Mouse (Mus musculus) skeletal muscle tissue, adult 2 months (tissue): ENCODE measurements around the gene Epb42.
A peak's percentile ranks its signal among the peaks of the same experiment; 100 is the strongest.
"Not testable (repeated sequence)": the region's sequence is repeated elsewhere in the genome, so short reads cannot be mapped to it uniquely, and the experiment has no call there.

ENCODE experiments used
- DNase-seq: peaks from one replicate; pipeline ENCODE4 v3.0.0-alpha.2; 2012; ENCODE audit warnings: low read depth, low spot score

Epb42 gene

DNA sequence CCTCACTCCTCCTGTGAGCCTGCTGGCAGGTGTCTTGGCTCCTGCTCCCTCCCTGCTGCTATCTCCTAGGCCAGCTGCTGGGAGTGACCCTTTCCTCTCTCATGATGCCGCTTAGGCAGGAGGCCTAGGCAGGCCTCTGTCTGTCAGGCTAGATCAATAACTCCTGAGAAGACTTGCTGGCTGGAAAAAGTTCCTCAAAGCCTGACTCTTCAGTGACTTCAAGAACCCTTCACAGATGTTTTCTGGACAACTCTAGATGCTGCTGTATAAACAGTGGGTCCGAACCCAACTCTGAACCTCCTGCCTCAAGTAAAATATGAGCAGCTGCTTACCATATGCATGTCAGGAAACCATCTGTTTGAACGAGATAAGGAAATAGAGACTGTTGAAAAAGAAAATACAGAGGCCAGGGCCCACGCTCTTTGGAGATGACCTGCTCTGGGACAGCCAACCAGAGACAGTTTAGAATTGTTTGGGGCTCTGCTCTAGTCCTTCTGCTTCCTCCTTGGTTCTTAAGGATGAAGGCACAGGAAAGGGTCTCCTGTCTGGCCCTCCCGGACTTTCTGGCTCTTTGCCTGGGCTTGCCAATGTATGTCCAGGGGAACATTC is at the start of gene Epb42:
Epb42 (minus strand) TSS at position 340 of the 609 bp plus-strand sequence.
- DNase-seq = no peak

DNA sequence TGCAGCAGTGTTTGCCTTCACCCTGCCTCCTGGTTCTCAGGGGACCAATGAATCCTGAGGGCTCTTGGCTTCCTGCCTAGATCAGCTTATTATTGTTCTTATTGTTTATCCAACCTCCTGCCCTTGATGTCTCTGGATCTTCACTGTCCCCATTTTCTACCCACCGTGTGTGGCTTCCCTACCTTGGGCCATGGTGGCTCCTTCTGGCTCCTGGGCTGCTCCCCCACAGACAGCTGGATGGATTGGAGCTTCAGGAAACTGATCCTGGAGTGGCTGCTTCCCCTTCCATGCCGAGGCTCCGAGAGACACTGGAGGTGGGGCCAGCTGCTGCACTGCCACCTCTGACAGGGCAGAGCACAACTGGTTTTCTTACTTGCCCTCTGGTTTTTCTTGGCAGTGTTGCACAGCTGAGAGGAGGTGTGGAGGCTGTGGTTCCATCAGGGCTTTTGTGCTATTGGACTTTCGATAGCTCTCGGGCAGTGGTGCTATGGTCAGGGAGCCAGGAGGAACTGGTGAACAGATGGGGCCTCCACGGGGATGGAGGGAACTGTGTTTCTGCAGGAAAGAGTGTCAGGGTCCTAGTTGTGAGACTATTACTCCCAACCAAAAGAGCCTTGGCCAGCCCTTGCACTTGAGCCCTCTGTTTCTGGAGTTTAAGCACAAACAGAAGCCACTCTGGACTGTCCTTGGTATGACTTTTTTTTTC is 48.8 kb upstream of the Epb42 start, which contains the start of gene Tgm5:
Tgm5 (minus strand) TSS at position 362 of the 706 bp plus-strand sequence.
- no peak for DNase-seq

DNA sequence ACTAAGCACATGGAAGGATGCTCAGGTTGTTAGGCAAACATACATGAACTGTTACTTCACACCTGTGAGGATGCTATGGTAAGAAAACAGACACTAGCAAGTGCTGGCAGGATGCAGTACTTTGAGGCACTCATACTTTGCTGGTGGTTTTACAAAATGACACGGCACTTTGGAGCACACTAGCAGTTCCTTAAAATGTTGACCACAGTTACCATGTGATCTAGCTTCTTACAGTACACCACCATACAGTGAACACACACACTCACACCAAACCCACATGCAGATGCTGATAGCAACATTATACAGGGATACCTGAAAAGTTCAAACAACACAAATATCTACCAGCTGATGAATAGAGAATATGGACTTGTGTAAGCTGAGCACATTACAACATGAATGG is 45.8 kb upstream of the Epb42 start:
- no peak for DNase-seq

DNA sequence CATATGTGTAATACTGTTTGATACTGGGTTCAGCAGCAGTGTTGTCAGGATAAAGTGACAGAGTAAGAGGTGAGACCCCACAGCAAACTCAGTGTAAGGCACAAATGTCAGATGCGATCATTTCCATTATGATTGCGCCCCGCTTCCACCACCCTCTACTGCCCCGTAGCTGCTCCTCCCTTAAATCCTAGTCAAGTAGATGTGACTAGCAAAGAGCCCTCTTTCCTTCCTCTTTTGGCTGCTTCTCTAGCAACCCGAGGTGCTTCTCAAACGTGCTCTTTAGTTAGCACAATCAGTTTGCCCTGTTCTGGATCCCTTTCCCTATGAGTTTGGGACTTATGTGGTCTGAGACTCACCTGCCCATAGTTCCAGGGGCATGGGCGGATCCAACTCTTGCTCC is 37.9 kb upstream of the Epb42 start:
- DNase-seq = no peak

DNA sequence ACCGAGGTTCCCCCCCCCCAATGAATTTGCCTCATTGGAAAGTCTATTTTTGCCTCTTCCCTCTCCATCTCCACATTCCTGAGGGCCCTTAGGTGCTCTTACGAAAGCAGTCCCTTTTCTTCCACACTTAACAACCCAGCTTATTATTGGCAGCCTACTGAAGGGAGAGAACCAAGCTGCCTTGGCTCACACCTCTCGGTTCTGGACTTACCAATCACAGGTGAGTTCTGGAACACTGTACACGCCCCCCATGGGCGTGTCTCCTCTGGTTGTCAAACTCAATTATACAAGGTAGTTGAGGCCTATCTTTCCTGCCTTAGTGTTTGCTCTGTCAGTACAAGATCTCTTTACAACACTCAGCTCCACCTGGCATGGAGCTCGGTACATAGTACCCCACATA is 35.0 kb upstream of the Epb42 start:
- DNase-seq = no peak

DNA sequence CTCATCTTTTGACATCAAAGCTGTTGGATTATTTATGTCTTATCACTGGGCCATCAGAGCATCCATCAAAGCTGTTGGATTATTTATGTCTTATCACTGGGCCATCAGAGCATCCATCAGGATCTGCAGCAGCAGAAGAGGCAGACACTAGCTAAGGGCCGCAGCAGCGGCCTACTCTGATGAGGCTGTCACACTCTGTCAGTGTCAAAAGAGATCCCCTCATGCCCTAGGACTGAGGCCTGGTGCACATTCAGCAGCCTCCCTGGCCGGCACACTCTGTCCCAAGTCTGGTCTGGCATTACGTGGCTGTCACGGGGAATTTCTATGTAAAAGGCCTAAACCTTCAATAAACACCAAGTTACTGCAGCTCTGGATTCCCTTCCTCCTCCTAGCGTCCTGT is 32.6 kb upstream of the Epb42 start:
- no peak for DNase-seq

DNA sequence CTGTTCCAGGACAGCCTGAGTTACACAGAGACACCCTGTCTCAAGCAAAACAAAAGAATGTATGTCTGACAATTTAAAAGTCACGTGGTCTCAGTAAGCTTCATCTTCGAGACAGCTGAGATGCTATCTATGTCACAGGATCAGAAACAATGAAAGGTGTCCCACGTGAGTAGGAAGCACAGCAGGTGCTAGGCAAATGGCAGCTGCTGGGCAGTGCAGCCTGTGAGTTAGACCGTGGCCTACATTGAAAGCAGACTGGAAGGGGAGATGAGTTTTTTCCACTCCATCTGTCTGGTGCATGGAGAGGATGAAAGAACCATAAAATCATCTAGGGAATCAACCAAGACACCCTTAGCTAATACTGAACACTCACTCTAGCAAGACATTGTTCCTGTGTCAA is 30.2 kb upstream of the Epb42 start:
- DNase-seq = no peak

DNA sequence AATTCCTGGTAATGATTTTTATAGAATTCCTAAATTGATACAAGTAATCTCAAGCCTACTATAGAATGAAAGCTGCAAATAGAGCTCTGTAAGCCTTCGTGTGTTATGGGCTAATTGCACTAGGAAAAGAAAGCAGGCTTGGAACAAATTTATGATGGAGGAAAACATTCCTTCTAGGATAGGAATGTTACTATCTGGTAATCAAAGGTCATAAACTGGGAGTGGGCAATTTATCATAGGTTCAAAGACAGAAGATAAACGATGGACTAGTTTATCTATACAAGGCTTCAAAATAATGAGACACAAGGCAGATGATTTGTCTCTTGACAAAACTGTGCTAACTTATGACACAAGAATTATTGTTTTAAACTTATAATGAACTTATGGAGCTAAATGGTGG is 24.4 kb upstream of the Epb42 start:
- DNase-seq = no peak

DNA sequence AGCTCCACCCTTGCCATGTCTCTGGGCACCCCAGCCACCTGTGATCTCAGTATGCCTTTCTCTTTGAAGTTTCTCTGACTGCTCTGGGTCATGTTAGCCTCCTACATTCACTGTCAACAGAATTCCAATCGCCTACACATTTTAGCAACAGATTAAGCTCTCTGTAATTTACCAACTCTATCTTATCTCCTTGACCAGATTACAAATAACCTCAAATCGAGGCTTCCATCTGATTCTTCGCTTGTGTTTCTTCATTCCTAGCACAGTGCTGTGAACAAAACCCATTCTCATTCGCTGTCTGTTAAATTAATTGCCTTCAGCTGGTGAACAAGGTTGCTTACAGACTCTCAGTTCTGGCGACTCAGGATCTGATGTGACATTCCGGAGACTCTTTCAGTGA is 21.1 kb upstream of the Epb42 start:
- DNase-seq = no peak

DNA sequence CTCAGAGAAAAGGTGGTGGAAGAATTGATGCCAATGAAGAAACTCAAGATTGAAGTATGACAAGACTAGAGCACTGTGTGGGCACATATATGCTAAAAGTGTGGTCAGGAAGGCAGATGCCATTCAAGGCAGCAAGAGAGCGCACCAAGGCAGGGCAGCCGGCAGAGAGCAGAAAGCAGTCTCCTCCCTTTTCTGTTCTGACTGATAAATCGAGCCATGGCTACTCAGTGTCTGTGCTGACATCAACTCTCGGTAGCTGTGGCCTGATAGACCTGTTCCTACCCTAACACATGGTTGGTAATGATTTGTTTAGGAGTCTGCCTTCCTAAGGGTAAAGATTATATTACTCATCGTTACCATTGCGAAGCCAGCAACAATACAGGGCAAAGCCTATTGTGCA is 19.0 kb upstream of the Epb42 start:
- no peak for DNase-seq

DNA sequence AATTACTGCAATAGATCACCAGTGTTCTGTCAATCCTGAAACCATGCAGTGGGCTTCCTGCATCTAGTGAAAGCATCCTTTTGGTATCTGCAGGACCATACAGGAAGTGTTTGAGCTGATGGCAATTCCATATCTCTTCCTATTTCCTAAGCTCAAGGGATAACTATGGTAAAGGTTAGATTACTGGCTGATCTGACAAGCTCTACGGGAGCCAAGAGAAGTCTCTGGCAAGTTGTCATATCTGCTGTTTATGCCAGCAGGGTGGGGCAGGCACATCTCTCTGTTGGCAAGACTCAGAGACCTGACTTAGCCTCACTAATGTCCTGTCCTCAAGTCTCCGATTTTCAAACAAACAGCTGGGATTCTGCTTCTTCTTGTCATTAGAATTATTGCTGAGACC is 17.2 kb upstream of the Epb42 start:
- peak; percentile 7 for DNase-seq

DNA sequence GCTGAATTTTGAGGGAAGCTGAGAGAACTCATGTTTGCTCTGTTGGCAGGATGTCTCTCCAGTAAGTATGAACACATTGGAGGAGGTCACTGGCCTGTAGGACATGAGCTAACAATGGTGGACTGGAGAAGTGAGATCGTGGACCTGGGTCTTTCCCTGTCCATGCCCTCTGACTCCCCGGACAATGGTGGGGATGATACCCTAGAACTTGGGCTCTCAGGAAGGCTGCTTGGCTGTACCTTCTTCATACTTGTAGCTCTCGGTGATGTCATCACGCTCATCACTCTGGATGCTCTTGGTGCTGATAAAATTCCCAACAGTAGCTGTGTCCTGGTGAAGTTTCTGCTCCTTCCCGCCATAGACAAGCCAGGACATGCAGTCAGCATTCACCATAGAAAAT is 15.3 kb upstream of the Epb42 start:
- DNase-seq = no peak

DNA sequence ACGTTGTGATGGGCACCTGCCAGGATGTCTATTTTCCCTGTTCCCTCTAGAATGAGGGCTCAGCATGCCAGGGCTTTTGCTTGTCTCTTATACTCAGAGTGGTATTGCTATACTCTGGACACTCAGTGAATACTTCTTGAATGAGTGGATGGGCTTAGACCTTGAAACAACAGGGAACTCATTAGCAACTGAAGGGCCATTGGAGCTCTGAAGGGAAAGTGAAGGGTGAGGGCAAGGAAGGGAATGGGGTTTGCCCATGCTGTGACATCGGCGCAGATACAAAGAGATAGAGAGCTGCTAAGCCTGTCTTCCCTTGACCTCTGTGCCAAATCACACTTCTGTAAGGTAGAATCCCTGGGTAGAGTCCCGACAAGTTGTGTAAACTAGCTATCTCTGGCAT is 8.8 kb upstream of the Epb42 start:
- no peak for DNase-seq

DNA sequence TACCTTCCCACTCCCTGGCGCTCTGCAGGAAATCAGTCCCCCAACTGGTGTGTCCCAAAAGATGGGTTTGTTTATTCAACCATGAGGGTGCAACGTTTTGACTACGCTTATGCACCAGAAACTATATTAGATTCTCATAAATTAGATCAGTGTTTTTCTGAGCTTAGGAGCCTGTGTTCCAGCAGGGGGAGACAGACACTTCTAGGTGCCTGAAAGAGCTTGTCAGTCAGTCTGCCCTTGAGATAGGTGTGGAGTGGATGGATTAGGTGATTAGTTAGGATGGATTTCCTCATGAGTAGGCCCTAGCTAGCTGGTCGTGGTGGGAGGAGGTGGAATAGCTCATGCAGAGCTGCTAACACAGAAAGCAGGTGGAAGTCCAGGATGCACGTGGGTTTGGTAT is 4.2 kb upstream of the Epb42 start:
- no peak for DNase-seq

DNA sequence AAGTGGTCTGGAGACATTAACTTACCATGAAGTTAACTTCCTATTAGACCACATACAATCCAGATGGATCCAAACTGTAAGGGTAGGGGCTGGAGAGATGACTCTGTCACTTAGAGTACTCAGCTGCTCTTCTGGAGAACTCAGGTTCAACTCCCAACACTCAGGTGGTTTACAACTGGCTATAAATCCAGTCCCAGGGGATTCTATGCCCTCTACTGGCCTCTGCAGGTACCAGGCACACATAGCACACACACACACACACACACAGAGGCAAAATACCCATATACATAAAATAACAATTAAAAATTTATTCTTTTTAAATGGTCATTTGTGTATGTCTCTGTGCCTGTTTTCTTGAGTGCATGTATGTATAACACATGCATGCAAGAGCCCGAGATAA is 2.5 kb upstream of the Epb42 start:
- DNase-seq = no peak

DNA sequence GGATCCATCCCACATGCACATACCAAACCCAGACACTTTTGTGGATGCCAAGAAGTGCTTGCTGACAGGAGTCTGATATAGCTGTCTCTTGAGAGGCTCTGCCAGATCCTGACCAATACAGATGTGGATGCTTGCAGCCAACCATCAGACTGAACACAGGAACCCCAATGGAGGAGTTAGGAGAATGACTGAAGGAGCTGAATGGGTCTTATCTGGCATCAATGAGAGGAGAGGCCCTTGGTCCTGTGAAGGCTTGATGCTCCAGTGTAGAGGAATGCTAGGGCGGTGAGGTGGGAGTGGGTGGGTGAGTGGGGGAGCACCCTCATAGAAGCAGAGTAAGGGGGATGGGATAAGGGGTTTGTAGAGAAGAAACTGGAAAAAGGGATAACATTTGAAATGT is 2.0 kb upstream of the Epb42 start:
- DNase-seq = not testable (repeated sequence)

DNA sequence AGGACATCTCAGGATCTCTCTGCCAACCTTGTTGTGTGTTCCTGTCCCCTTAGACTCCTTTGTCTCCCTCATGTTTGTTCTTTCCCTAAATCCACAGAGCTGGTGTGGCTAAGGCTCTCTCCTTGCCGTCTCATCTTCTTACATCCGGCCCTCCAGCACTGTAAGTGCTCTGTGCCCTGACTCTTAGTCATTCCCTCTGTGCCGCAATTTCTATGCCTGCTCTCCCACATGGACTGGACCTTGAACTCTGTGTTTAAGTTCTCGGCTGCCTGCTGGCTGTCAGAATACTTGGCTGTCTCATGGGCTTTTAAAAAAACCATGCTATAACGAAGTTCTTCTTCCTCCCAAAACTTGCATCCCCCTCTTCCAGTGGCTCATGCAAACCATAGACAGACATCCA is 14.0 kb downstream of the Epb42 start:
- DNase-seq = no peak

DNA sequence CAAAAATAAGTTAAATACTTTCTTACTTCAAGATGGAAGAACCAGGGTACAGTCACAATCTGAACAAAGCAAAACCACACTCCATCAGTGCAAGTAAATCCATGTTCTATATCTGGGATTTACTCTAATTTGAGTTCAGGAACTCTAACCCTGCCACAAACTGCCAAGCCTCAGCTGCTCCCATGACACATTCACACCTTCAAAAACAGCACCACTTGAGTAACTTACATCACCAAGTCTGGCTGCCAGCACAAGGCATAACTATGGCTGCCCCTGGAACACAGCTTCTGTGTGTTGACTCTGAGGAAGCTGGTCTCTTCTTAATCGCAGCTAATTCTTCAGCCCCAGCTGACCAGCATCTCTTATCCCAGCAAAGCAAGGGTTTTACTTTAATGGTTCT is 19.7 kb downstream of the Epb42 start:
- peak; percentile 25 for DNase-seq

DNA sequence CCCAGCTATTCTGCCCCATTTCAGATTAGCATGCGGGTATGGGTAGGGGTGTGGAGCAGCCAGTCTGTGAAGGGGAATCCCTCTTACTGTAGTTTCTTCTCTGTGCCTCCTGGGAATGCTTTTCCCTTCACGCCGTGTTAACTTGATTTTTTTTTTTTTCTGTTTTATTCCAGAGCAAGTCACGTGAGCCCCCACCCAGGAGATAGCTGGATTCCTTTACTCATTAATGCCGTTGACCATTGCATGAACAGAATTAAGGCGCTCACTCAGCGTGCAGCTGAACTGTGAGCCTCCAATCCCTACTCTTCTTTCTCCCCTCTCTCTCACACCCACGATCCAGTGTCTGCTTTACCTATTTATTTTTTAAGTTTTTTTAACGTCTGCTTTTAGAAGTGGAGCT is 20.6 kb downstream of the Epb42 start:
- DNase-seq = no peak

DNA sequence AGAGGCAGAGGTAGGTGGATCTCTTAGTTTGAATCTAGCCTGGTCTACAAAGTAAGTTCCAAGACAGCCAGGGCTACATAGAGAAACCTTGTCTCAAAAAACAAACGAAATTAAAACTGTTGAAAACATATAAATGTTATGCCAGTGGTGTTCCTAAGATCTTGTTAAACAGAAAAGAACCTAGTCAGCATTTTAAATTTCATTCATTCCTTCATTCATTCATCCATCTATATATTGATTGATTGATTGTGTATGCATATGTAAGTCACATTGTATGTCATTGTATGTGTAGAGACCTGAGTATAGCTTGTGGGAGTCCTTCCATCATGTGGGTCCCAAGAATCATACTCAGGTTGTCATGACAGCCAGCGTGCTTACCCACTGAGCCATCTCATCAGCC is 21.4 kb downstream of the Epb42 start:
- no peak for DNase-seq

DNA sequence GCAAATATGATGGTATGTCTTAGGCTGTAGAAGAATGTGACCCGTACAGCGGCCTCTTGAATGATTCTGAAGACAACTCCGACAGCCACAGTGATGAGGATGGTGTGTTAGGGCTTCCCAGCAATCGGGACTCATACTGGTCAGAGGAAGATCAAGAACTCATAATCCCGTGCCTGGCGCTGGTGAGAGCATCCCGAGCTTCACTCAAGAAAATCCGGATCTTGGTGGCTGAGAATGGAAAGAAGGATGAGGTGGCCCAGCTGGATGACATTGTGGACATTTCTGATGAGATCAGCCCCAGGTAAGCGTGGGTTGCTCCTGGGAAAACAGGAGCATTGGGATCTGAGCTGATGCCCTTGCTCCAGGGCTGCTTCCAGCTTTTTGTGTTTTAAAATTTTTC is 24.2 kb downstream of the Epb42 start:
- no peak for DNase-seq

DNA sequence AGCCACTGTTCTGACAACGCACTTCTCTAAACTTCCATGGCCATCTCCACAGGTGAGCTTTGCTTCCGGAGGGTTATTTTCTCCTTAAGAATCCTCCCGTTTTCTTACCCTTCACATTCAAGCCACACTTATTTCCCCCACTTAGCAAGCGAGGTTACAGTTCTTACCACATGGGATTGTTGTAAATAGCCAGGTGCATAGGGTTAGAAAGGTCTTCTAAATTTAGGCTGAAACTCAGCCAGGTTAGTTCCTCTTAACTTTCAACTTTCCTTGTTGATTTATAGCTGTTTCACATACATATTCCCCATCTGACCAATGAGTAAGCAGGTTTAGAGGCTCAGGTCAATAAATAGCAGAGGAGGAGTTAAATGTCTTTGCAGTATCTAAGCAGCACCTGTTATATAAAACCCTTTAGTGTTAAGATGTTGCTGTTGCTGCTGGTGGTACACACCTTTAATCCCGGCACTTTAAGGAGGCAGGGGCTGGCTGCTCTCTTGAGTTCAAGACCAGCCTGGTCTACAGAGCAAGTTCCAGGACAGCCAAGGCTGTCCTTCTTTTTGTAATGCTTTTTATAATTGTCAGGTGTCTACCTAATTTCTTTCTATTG is 27.7 kb downstream of the Epb42 start:
- DNase-seq = no peak

DNA sequence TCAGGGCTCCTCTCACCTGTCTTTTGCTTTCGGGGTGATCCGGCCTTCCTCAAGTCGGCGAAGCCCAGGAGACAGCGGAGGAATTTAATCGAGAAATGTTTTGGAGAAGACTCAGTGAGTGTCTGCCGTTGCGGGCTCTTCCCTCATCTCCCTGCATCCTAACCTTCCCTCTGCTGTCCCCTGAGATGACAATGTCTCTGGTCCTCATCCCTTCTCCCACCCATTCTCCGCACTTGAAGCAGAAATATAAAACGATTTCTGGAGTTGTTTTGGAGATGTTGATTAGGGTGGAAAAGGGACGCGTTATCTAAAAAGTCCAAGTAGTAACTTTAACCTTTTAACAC is 28.2 kb downstream of the Epb42 start:
- no peak for DNase-seq
